Comparison of ENCODE assay signal across 13 mouse cellular contexts in genomic region chr1:36904084-36904451, GRCm38 (mm10). TPM values are rescaled to one million over a fixed set of nuclear protein-coding genes. Genes with fewer than 3 reads are reported as not detected.
DNase-seq lines count a peak whose midpoint lies in the region; ATAC-seq and TF ChIP-seq lines count a peak whose summit lies in the region.
"Had no signal": no experiment of that assay in that cellular context is flagged by ENCODE, and none has a peak within 500 bp of the region (broad histone marks: within the 10 kb centered on the region; RNA-seq: fewer than 3 reads in every experiment).

No protein-coding gene starts in this region.

- no peak for TF ChIP-seq EP300 in liver, postnatal 0 days (IDR thresholded peaks at IDR 0.05; ENCODE audit: low read depth)

- peak overlapping the region; percentile 50; the same call in 1 of the 2 replicates for H3K27ac ChIP-seq in forebrain, embryonic 15.5 days (replicated peaks)
- no peak overlapping the region for H3K27ac ChIP-seq in forebrain, embryonic 13.5 days
- peak overlapping the region; percentile 68 for H3K27ac ChIP-seq in liver, postnatal 0 days (ENCODE audit: low read depth)
- no peak overlapping the region; the same call in 1 of the 2 replicates for H3K27ac ChIP-seq in liver, embryonic 12.5 days
- H3K27ac ChIP-seq in bone marrow, adult 2 months (ENCODE audit: control insufficient read depth, insufficient read depth, low read depth, low read length, poor library complexity) = no peak overlapping the region
- no peak overlapping the region for H3K27ac ChIP-seq in neural tube, embryonic 15.5 days (replicated peaks)
- H3K27ac ChIP-seq: hindbrain, embryonic 12.5 days; limb, embryonic 12.5 days; midbrain, embryonic 13.5 days had no signal

- peak; percentile 48 for TF ChIP-seq CTCF in liver, postnatal 0 days (IDR thresholded peaks at IDR 0.05; ENCODE audit: low read depth)
- 0 out of 2 replicates have a peak, but pooled peaks have one; percentile 7 for TF ChIP-seq CTCF in bone marrow, adult 2 months (IDR thresholded peaks at IDR 0.05; ENCODE audit: control insufficient read depth, insufficient read depth, low read length)

- H3K9me3 ChIP-seq in forebrain, embryonic 15.5 days = no peaks in the 10 kb centered on the region
- no peaks in the 10 kb centered on the region for H3K9me3 ChIP-seq in forebrain, embryonic 13.5 days (replicated peaks)
- no peaks in the 10 kb centered on the region for H3K9me3 ChIP-seq in liver, postnatal 0 days (ENCODE audit: low read length)
- no peaks in the 10 kb centered on the region for H3K9me3 ChIP-seq in liver, embryonic 12.5 days (replicated peaks)
- H3K9me3 ChIP-seq in neural tube, embryonic 15.5 days (replicated peaks) = no peaks in the 10 kb centered on the region
- H3K9me3 ChIP-seq: G1E; hindbrain, embryonic 12.5 days; limb, embryonic 12.5 days; midbrain, embryonic 13.5 days had no signal

- no peak for DNase-seq in liver, postnatal 0 days
- peak; percentile 33 for DNase-seq in A20 (ENCODE audit: low read depth, low spot score)
- no peak for DNase-seq in left cerebral cortex, postnatal 4 days
- DNase-seq: spleen, adult 18-20 months had no signal

- ATAC-seq in forebrain, embryonic 15.5 days (replicated peaks) = no peak
- no peak for ATAC-seq in forebrain, embryonic 13.5 days
- ATAC-seq in liver, postnatal 0 days = no peak
- no peak for ATAC-seq in liver, embryonic 12.5 days
- ATAC-seq in neural tube, embryonic 15.5 days (ENCODE audit: low FRiP score) = no peak

- no peaks in the 10 kb centered on the region for H3K36me3 ChIP-seq in forebrain, embryonic 15.5 days
- peaks cover 4% of the 10 kb centered on the region; the same call in 1 of the 2 replicates for H3K36me3 ChIP-seq in forebrain, embryonic 13.5 days (ENCODE audit: poor library complexity, severe bottlenecking)
- peaks cover 2% of the 10 kb centered on the region; the same call in 1 of the 2 replicates for H3K36me3 ChIP-seq in liver, postnatal 0 days (replicated peaks; ENCODE audit: insufficient read depth, low read length)
- peaks cover 16% of the 10 kb centered on the region for H3K36me3 ChIP-seq in liver, embryonic 12.5 days
- no peaks in the 10 kb centered on the region for H3K36me3 ChIP-seq in neural tube, embryonic 15.5 days
- H3K36me3 ChIP-seq: hindbrain, embryonic 12.5 days; limb, embryonic 12.5 days; midbrain, embryonic 13.5 days had no signal

- intact Hi-C loops in left cerebral cortex, postnatal 4 days (cut with DNase I) = no loop called here

- 53% methylated on average over 3 of the region's 3 CpGs for WGBS in forebrain, embryonic 15.5 days
- WGBS in forebrain, embryonic 13.5 days = 55% methylated on average over 3 of the region's 3 CpGs
- WGBS in liver, postnatal 0 days (ENCODE audit: insufficient replicate concordance) = 51% methylated on average over 3 of the region's 3 CpGs
- 63% methylated on average over 3 of the region's 3 CpGs for WGBS in liver, embryonic 12.5 days (ENCODE audit: insufficient replicate concordance)
- WGBS in bone marrow, adult 2 months = 51% methylated on average over 3 of the region's 3 CpGs
- 82% methylated on average over 3 of the region's 3 CpGs for WGBS in neural tube, embryonic 15.5 days

- no peak overlapping the region for H3K9ac ChIP-seq in forebrain, embryonic 15.5 days (replicated peaks)
- no peak overlapping the region for H3K9ac ChIP-seq in forebrain, embryonic 13.5 days
- H3K9ac ChIP-seq in liver, postnatal 0 days (replicated peaks) = 0 out of 2 replicates have a peak overlapping the region, but pooled peaks have one; percentile 22
- H3K9ac ChIP-seq in liver, embryonic 12.5 days = no peak overlapping the region
- H3K9ac ChIP-seq in neural tube, embryonic 15.5 days (replicated peaks) = no peak overlapping the region
- H3K9ac ChIP-seq: hindbrain, embryonic 12.5 days; limb, embryonic 12.5 days; midbrain, embryonic 13.5 days had no signal

- no peak for TF ChIP-seq POLR2A in bone marrow, adult 2 months (IDR thresholded peaks at IDR 0.05; ENCODE audit: borderline replicate concordance, control insufficient read depth, low read depth, low read length)

- H3K4me2 ChIP-seq in forebrain, embryonic 15.5 days (replicated peaks) = no peak overlapping the region
- no peak overlapping the region for H3K4me2 ChIP-seq in forebrain, embryonic 13.5 days
- H3K4me2 ChIP-seq in liver, postnatal 0 days (ENCODE audit: low read depth, low read length) = no peak overlapping the region
- H3K4me2 ChIP-seq in liver, embryonic 12.5 days = no peak overlapping the region
- no peak overlapping the region for H3K4me2 ChIP-seq in neural tube, embryonic 15.5 days
- H3K4me2 ChIP-seq: hindbrain, embryonic 12.5 days; limb, embryonic 12.5 days; midbrain, embryonic 13.5 days had no signal

- no peak overlapping the region for H3K4me3 ChIP-seq in forebrain, embryonic 15.5 days
- no peak overlapping the region for H3K4me3 ChIP-seq in forebrain, embryonic 13.5 days
- H3K4me3 ChIP-seq in liver, postnatal 0 days (ENCODE audit: low read depth, low read length) = no peak overlapping the region
- H3K4me3 ChIP-seq in liver, embryonic 12.5 days = no peak overlapping the region
- no peak overlapping the region for H3K4me3 ChIP-seq in bone marrow, adult 2 months (replicated peaks; ENCODE audit: control insufficient read depth, low read depth, low read length)
- no peak overlapping the region for H3K4me3 ChIP-seq in neural tube, embryonic 15.5 days (replicated peaks)
- H3K4me3 ChIP-seq: hindbrain, embryonic 12.5 days; limb, embryonic 12.5 days; midbrain, embryonic 13.5 days had no signal

- H3K27me3 ChIP-seq in forebrain, embryonic 15.5 days = no peaks in the 10 kb centered on the region
- H3K27me3 ChIP-seq in forebrain, embryonic 13.5 days = no peaks in the 10 kb centered on the region
- no peaks in the 10 kb centered on the region for H3K27me3 ChIP-seq in liver, postnatal 0 days (ENCODE audit: insufficient read depth, low read length)
- no peaks in the 10 kb centered on the region for H3K27me3 ChIP-seq in liver, embryonic 12.5 days (replicated peaks)
- H3K27me3 ChIP-seq in neural tube, embryonic 15.5 days (replicated peaks) = no peaks in the 10 kb centered on the region
- H3K27me3 ChIP-seq: hindbrain, embryonic 12.5 days; limb, embryonic 12.5 days; midbrain, embryonic 13.5 days had no signal

- peaks cover 18% of the 10 kb centered on the region for H3K4me1 ChIP-seq in forebrain, embryonic 15.5 days
- H3K4me1 ChIP-seq in forebrain, embryonic 13.5 days = peaks cover 23% of the 10 kb centered on the region
- peaks cover 19% of the 10 kb centered on the region for H3K4me1 ChIP-seq in liver, postnatal 0 days (ENCODE audit: insufficient read depth)
- peaks cover 47% of the 10 kb centered on the region for H3K4me1 ChIP-seq in liver, embryonic 12.5 days
- no peaks in the 10 kb centered on the region; the same call in 1 of the 2 replicates for H3K4me1 ChIP-seq in bone marrow, adult 2 months (ENCODE audit: control insufficient read depth, insufficient read depth, low read length)
- peaks cover 16% of the 10 kb centered on the region; the same call in 1 of the 2 replicates for H3K4me1 ChIP-seq in neural tube, embryonic 15.5 days
- H3K4me1 ChIP-seq: limb, embryonic 12.5 days had no signal

RNA-seq across cellular contexts. Expression of gene Tmem131, which starts 39.4 kb away (rescaled TPM):
- polyA plus RNA-seq in forebrain, embryonic 15.5 days (2015; fragmentation: Nextera tagmentation; extraction: Ambion mirVana) = 13.0 and 13.2 TPM in 2 replicates
- 12.0 and 12.6 TPM in 2 replicates for polyA plus RNA-seq in forebrain, embryonic 13.5 days (2015; fragmentation: Nextera tagmentation; extraction: Ambion mirVana)
- 4.8 and 6.1 TPM in 2 replicates for polyA plus RNA-seq in liver, postnatal 0 days (2015; fragmentation: Nextera tagmentation; extraction: Ambion mirVana)
- polyA plus RNA-seq in liver, embryonic 12.5 days (2016; fragmentation: Nextera tagmentation; extraction: Ambion mirVana) = 14.9 and 15.4 TPM in 2 replicates
- 14.3 and 46.6 TPM in 2 replicates for polyA plus RNA-seq in bone marrow, adult 2 months (2011; ENCODE audit: insufficient read depth, insufficient read length, low replicate concordance, missing spikeins)
- 11.2 and 12.8 TPM in 2 replicates for polyA plus RNA-seq in neural tube, embryonic 15.5 days (2015; fragmentation: Nextera tagmentation; extraction: Ambion mirVana)
- 10 to 100 TPM; 79.6 to 82.0 TPM for total RNA-seq in left cerebral cortex, postnatal 4 days (2021)

Comparison
In these comparisons a context has a peak if more than half of its experiments do, and no peak if none do; other contexts are left out.
1. H3K27ac ChIP-seq: peak in forebrain, embryonic 15.5 days (single experiment) and liver, postnatal 0 days (single experiment); none in forebrain, embryonic 13.5 days (single experiment), liver, embryonic 12.5 days (single experiment), bone marrow, adult 2 months (single experiment) and neural tube, embryonic 15.5 days (single experiment).